Mouse (Mus musculus) right cerebral cortex, adult 2 months (tissue): Measurements from ENCODE around the gene Cd200.
"Not testable (repeated sequence)": the region's sequence is repeated elsewhere in the genome, so short reads cannot be mapped to it uniquely, and the experiment has no call there.

ENCODE experiments used
- DNase-seq, 2 experiments: peaks; one replicate each; pipeline ENCODE4 v3.0.0; 2021 to 2022; ENCODE audit warnings: low spot score in 2 of 2

Cd200 gene

DNA sequence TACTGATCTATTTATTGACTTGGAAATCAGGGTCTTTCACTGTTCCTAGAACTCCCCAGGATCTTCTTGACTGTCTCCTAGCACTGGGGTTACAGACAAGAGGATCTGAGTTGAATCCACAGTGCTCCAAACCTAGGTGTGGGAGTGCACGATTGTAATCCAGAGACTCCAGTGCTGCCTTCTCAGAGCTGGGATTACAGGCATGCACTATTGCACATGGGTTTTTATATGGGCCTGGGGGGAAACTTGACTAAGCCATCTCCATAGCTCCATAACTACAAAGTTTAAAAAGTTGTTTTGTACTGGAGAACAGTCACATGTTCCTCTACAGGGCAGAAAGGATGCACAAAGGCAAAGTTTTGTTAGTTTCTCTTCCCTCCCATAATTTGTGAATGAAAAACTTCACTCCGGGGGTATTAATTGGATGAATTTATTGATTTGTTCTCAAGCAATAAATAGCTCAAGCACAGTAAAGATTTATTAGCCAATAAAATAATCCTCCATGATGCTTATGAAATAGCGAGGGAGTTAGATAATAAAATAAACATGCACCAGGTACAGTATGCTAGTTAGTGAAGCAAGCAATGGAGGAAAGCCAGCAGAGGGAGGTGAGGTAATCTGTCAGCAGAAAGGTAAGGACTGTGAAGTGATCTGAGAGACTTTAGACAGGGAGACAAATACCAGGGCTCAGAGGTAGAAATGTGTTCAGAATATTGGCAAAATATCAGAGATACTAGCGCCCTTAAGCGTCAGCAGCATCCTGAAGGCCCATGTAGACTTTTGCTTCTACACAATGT, 30.5 kb downstream of the Cd200 start:
- DNase-seq: no peak

GRCm38 (mm10) chr16:45377332-45377731, 31.5 kb downstream of the Cd200 start:
- DNase-seq: no peak

DNA sequence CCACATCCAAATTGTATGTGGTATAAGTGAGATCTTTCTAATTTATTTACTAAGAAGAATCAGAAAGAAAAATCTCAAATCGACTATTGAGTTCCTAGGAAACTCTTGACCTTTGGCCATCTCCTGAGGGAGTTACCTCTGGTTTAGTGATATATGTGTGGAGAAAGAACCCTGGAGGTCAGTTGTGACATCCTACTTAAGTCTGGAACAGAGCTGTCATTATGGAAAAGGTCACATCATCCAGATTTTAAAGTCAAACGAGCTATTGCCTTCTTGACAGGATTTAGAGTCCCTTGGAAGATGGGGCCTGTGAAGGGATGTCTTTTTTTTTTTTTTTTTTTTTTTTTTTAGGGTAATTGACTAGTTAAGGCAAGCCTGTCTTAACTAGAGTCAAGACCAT, 32.0 kb downstream of the Cd200 start:
- no peak for DNase-seq

DNA sequence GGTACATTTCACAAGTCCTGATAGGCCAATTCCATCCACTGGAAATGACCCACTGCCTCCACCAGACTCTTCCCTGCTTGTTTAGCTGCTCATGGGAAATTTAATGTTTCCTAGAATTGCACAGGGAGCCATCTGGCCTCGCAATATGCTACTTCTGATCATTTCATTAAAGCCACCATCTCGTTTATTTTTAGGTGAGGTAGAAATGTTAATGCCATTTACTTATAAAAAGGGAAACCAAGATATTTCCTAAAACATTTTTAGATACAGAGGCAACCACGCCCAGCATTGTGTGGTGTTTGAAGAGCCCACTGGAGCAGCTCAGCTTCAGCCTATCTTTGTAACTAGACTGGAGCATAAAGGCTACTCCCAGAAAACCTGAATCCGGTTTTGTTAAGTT, 32.6 kb downstream of the Cd200 start:
- DNase-seq: no peak

GRCm38 (mm10) chr16:45375506-45376225, 33.2 kb downstream of the Cd200 start:
- DNase-seq: no peak

DNA sequence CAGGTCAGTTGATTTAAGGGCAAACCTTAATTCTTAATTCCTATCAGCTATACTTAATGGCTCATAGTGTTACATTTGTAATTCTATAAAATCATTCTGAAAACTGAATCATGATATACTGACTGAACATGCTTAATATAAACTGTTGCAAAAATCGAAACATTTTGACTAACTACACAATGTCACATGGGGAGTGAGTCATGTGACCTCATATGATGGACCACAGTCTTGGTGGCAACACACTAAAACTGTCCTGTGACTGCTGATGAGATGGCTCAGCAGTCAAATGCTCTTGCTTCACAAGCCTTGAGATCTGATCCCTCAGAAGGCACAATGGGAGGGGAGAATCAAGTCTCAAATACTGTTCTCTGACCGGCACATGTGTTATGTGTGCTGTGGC, 34.8 kb downstream of the Cd200 start:
- no peak for DNase-seq

DNA sequence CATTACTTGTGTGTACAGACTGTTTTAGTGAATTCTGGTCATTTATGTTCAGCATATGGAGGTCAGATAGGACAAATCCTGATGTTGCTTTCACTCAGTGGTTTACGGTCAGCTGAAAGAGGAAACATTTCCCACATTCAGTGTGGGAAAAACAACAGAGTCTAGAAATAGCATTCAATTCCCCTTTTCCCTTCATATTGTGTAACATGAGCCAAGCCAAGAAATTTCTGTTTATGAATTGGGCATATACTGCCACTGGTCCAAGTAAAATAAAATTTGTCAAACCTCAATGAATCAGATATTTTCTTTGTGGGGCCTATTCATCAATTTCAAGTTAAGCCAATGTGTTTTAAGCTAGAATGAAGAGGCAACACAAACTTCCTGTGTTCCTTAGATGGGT, 37.8 kb downstream of the Cd200 start:
- DNase-seq: no peak

- no peak for DNase-seq
Observed at GRCm38 (mm10) chr16:45369285-45369965, 39.4 kb downstream of the Cd200 start.

DNA sequence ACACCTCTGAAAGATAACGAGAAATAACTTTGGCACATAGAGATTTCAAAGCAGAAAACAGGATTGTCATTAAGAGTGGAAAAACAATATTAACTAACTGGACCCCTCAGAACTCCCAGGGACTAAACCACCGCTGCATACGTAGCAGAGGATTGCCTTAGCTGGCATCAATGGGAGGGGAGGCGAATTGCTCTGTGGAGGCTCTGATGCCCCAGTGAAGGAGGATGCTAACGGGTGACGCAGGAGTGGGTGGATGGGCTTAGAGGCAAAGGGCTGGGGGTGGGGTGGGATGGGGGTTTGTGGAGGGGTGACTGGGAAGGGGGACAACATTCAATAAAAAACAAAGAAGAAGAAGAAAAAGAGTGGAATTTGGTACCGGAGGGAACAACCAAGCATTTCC, 42.7 kb downstream of the Cd200 start:
- no peak for DNase-seq

- no peak for DNase-seq
Observed at GRCm38 (mm10) chr16:45365353-45365752, 43.5 kb downstream of the Cd200 start.

DNA sequence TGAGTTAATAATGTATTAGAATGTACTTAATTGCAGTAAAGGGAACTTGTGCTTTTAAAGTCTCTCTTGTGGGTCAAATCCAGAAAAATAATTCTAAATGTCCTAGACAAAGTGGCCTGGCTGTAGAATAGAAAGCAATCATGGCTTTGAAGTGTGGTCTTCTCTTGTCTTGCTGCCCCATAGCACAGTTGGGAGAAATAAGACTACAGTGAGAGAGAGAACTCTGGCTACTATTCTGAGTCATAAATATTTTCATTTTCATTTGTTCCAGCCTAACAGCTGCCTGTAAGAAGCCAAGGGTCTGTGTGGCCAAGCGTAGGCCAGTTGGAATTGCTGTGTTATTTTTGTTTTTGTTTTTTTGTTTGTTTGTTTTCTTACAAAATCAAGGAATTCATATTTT, 44.2 kb downstream of the Cd200 start:
- DNase-seq: no peak

- no peak for DNase-seq
Observed at GRCm38 (mm10) chr16:45363480-45364045, 45.3 kb downstream of the Cd200 start.

DNA sequence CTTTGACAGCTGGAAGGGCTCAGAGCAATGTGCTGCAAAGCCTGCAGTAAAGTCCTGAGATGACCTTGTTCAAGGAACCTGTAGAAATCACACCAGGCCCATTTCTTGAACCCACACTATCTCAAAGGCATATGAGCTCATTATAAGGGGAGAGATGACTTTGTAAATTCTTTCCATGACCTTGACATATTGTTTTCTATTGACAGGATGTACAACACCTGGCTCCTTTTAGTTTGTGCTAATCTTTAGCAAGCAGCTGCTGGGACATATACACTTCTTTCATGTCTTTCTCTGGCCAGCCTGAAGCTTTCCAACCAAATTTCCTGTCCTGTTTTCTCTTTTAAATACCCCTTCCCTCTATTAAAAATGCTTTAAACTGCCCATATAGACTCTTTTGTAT, 47.4 kb downstream of the Cd200 start:
- no peak for DNase-seq

DNA sequence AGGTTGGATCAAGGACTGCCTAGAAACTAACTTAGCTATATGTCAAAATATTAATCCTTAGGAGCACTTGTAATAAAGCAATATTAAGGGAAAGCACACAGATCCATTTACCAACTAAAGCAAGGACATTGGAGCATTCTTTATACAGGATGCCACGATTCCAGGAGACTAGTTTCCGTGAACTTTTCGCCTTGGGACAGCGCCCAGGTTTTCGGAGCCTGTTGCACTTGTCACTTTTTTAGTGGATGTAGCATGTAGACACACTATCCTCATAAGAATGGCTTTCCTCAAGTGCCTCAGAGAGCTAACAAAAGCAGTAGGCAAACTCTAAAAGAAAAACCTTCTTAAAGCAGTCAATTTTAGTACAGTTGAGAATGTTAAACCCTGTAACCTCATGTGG, 50.4 kb downstream of the Cd200 start:
- DNase-seq: not testable (repeated sequence)

DNA sequence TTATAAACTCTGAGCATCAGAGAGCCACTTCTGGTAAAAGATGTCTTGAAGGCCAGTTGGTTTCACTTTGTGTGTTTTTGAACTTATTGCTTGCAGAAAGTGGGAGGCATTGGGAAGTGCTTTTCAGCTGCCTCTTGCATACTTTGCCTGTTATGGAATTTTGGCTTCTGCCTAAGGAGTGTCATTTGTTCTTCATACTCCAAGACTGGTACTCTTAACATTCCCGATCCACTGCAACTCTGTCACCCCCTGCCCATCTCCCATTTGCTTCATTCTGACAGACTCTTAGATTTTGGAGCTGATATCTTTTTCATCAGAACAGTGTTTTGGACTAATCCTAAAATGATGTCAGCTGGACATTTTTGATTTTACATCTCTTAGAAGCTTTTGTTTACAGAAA, 51.7 kb downstream of the Cd200 start:
- DNase-seq: no peak

DNA sequence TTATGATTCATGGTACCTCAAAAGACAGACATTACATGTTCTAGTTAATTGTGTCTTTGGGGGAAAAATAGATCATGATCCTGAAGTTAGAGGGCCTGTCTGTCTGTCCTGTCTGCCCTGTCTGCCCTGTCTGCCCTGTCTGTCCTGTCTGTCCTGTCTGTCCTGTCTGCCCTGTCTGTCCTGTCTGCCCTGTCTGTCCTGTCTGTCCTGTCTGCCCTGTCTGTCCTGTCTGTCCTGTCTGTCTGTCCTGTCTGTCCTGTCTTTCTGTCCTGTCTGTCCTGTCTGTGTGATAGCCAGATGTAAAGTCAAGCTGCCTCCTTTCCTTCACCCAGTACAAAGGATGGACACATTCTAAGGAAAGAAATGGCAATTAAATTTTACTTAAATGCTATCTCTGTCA, 56.0 kb downstream of the Cd200 start:
- DNase-seq: no peak

DNA sequence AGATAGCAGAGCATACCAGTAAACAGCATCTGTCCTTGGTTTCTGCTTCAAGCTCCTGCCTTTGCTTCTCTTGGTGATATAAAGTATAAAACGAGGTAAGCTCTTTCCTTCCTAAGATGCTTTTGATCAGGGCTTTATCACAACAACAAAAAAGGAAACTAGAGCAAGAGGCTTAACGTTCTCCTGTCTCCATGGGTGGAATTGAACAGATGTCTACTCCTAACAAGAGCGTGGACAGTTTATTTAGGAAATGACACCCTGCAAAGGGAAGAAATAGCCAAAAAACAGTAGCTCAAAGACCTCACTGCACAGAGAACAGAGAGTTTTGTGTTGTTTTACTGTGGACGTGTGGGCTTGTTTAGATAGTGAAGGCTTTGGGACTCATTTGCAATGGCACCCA, 58.1 kb downstream of the Cd200 start:
- DNase-seq: no peak

- DNase-seq: no peak
Observed at GRCm38 (mm10) chr16:45349523-45350298, 59.1 kb downstream of the Cd200 start.

DNA sequence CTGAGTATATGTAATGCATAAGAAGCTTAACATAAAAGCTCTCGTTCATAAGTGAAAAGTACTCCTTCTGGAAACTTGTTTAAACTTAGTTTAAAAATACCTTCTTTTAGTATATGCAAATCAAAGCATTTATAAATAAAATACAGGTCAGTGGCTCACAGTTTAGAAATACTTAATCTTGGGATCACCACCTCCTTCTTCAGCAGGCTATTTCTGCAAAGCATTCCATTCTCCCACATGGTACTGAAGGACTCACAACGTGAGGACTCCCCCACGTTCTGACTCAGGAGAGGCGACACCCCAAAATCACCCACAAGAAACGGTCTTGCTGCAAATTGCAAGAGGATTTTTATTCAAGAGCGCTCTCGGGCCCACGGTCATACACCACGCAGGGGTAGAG, 60.6 kb downstream of the Cd200 start:
- DNase-seq: not testable (repeated sequence)

DNA sequence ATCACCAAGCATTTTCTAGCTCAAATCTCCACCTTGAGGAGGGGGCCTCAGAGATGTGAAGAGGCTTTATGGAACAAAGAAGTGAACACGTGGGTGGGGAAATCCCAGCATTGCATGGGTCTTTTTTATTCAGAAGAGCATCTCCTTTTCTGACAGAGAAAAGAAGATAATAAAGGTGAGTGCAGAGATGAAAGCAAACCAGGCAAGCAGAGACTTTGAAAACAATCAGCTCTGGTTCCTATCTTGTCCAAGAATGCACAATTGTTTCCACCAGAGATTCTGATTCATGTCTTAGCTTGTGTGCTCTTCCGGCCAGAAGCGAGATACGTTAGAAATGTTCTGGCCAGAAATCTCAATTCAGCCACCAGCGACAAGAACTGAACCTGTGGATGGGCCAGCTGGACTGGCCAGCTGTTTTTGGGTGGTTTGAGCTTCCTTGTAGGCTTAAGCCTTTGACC, 61.9 kb downstream of the Cd200 start:
- DNase-seq: no peak

DNA sequence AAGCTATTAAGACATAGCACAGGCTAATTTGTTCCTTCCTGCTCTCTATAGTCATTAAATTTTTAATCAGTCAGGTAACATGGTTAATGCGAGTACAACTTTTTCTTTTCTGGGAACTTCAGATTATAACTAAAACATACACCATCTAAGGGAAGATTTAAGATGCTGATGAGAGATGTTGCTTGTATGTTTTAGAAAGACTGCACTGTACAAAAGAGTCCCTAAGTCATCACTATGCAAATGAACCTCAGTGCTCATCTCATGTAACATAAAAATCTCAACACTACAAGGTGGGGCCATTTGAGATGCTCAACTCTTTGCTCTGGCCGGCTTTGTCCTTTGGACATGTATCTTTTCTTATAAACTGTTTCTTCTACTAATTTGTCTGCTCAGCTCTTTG, 62.5 kb downstream of the Cd200 start:
- no peak for DNase-seq

DNA sequence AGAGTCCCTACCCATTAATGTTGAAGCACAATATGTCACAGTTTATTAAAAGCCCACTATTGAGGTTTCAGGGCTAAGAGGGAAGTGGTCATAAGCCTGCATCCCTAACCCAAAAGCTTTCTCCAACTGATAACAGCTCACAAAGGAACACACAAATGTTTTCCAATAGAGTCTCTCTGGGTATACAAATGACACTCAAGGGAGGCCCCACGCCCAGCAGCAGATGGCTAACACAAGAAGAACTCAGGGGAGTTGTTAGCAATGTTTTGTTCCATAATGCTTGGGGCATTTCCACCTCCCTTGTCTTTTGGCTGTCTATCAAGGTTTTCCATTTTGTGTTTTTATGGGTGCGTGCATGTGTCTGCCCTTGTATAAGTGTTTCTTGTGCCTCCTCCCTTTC, 64.0 kb downstream of the Cd200 start:
- no peak for DNase-seq
